In genomic region chr10:68495246-68495645, GRCm38 (mm10) we compare ENCODE assay signal across 26 mouse cellular contexts. TPM values are rescaled to one million over a fixed set of nuclear protein-coding genes. Genes with fewer than 3 reads are reported as not detected.
DNase-seq lines count a peak whose midpoint lies in the region; ATAC-seq and TF ChIP-seq lines count a peak whose summit lies in the region.
"Had no signal": no experiment of that assay in that cellular context is flagged by ENCODE, and none has a peak within 500 bp of the region (broad histone marks: within the 10 kb centered on the region; RNA-seq: fewer than 3 reads in every experiment).

No protein-coding gene starts in this region.

- TF ChIP-seq CTCF in kidney, adult 2 months (conservative IDR thresholded peaks at IDR 0.05; ENCODE audit: insufficient read depth, insufficient read length, low read depth, low read length): no peak

- no peak overlapping the region for H3K4me3 ChIP-seq in intestine, embryonic 14.5 days (ENCODE audit: low read depth, low read length)
- no peak overlapping the region for H3K4me3 ChIP-seq in intestine, embryonic 16.5 days (ENCODE audit: low read length)
- H3K4me3 ChIP-seq in kidney, adult 2 months (ENCODE audit: insufficient read depth, low read depth, low read length): no peak overlapping the region
- H3K4me3 ChIP-seq in kidney, embryonic 15.5 days (replicated peaks): no peak overlapping the region
- H3K4me3 ChIP-seq: embryonic facial prominence, embryonic 10.5 days; embryonic facial prominence, embryonic 12.5 days; forebrain, embryonic 13.5 days had no signal

- no peaks in the 10 kb centered on the region for H3K9me3 ChIP-seq in intestine, embryonic 14.5 days (ENCODE audit: control insufficient read depth, low read length)
- no peaks in the 10 kb centered on the region for H3K9me3 ChIP-seq in intestine, embryonic 16.5 days (ENCODE audit: control insufficient read depth, low read length)
- H3K9me3 ChIP-seq in kidney, embryonic 15.5 days (replicated peaks): no peaks in the 10 kb centered on the region
- H3K9me3 ChIP-seq: embryonic facial prominence, embryonic 10.5 days; embryonic facial prominence, embryonic 12.5 days; forebrain, embryonic 13.5 days had no signal

- no peak overlapping the region for H3K4me2 ChIP-seq in intestine, embryonic 14.5 days (ENCODE audit: low read length)
- no peak overlapping the region for H3K4me2 ChIP-seq in intestine, embryonic 16.5 days (ENCODE audit: low read depth, low read length)
- no peak overlapping the region for H3K4me2 ChIP-seq in kidney, embryonic 15.5 days
- H3K4me2 ChIP-seq: embryonic facial prominence, embryonic 12.5 days; forebrain, embryonic 13.5 days had no signal

- peaks cover 5% of the 10 kb centered on the region; the same call in 1 of the 2 replicates for H3K4me1 ChIP-seq in intestine, embryonic 14.5 days (replicated peaks; ENCODE audit: control insufficient read depth, insufficient read depth, low read length)
- 0 out of 2 replicates have a peak, but pooled peaks cover 6% of the 10 kb centered on the region for H3K4me1 ChIP-seq in intestine, embryonic 16.5 days (ENCODE audit: control insufficient read depth, insufficient read depth, low read length)
- H3K4me1 ChIP-seq in kidney, adult 2 months (ENCODE audit: control insufficient read depth, insufficient read depth, low read length): peaks cover 9% of the 10 kb centered on the region; the same call in 1 of the 2 replicates
- H3K4me1 ChIP-seq in kidney, embryonic 15.5 days: peaks cover 9% of the 10 kb centered on the region; the same call in 1 of the 2 replicates
- H3K4me1 ChIP-seq: forebrain, embryonic 13.5 days had no signal

- 96% methylated on average over 2 of the region's 2 CpGs for WGBS in intestine, embryonic 14.5 days
- WGBS in intestine, embryonic 16.5 days: 87% methylated on average over 2 of the region's 2 CpGs
- 57% methylated on average over 2 of the region's 2 CpGs for WGBS in kidney, adult 2 months
- WGBS in kidney, embryonic 15.5 days: 71% methylated on average over 2 of the region's 2 CpGs

- no peaks in the 10 kb centered on the region for H3K36me3 ChIP-seq in intestine, embryonic 14.5 days (ENCODE audit: control insufficient read depth, insufficient read depth, low read length)
- H3K36me3 ChIP-seq in intestine, embryonic 16.5 days (ENCODE audit: control insufficient read depth, insufficient read depth, low read length): no peaks in the 10 kb centered on the region
- H3K36me3 ChIP-seq in kidney, adult 2 months (ENCODE audit: control insufficient read depth, insufficient read depth, low read length): no peaks in the 10 kb centered on the region
- H3K36me3 ChIP-seq in kidney, embryonic 15.5 days: no peaks in the 10 kb centered on the region
- H3K36me3 ChIP-seq: embryonic facial prominence, embryonic 10.5 days; embryonic facial prominence, embryonic 12.5 days; G1E had no signal

- no peak for TF ChIP-seq POLR2A in kidney, adult 2 months (IDR thresholded peaks at IDR 0.05; ENCODE audit: low read depth, low read length)

- H3K27ac ChIP-seq in intestine, embryonic 14.5 days (ENCODE audit: low read depth): no peak overlapping the region
- H3K27ac ChIP-seq in intestine, embryonic 16.5 days (ENCODE audit: low read length): no peak overlapping the region
- no peak overlapping the region for H3K27ac ChIP-seq in kidney, adult 2 months (ENCODE audit: insufficient read depth, low read depth, low read length)
- no peak overlapping the region for H3K27ac ChIP-seq in kidney, embryonic 15.5 days
- H3K27ac ChIP-seq: embryonic facial prominence, embryonic 10.5 days; embryonic facial prominence, embryonic 12.5 days; forebrain, embryonic 13.5 days had no signal

- ATAC-seq in intestine, embryonic 14.5 days (replicated peaks; ENCODE audit: low FRiP score, low TSS enrichment, low read depth): no peak
- no peak for ATAC-seq in intestine, embryonic 16.5 days
- no peak for ATAC-seq in kidney, embryonic 15.5 days (replicated peaks; ENCODE audit: low FRiP score)
- ATAC-seq: activated CD4-positive, CD25-positive, alpha-beta regulatory T cell, adult 4 months; CD4-positive, CD25-positive, alpha-beta regulatory T cell, adult 4 months; forebrain, embryonic 13.5 days; Patski had no signal

- peak; percentile 43 for DNase-seq in intestine, embryonic 14.5 days (ENCODE audit: low spot score)
- peak; percentile 78 for DNase-seq in kidney, adult 2 months
- no peak for DNase-seq in kidney, postnatal 4 days
- DNase-seq in kidney, adult 9 months: peak; percentile 64
- peak; percentile 36 to 67 for DNase-seq in kidney, postnatal 25 days
- DNase-seq in kidney, postnatal 10 days: no peak
- DNase-seq: adrenal gland, adult 8-10 months; adrenal gland, postnatal 14 days; adrenal gland, postnatal 36 days; B cell, adult 2 months; cerebellum, adult 11-12 months; cerebellum, adult 2 months; cerebellum, adult 9-10 months; cerebellum, postnatal 10 days; cerebellum, postnatal 25 days had no signal

- no peak overlapping the region for H3K9ac ChIP-seq in intestine, embryonic 14.5 days (ENCODE audit: low read length)
- no peak overlapping the region for H3K9ac ChIP-seq in intestine, embryonic 16.5 days (ENCODE audit: low read depth, low read length)
- no peak overlapping the region for H3K9ac ChIP-seq in kidney, embryonic 15.5 days
- H3K9ac ChIP-seq: embryonic facial prominence, embryonic 12.5 days; forebrain, embryonic 13.5 days had no signal

- H3K27me3 ChIP-seq in intestine, embryonic 14.5 days (replicated peaks; ENCODE audit: control insufficient read depth, insufficient read depth, low read length): no peaks in the 10 kb centered on the region
- H3K27me3 ChIP-seq in intestine, embryonic 16.5 days (replicated peaks; ENCODE audit: control insufficient read depth, insufficient read depth, low read length): no peaks in the 10 kb centered on the region
- H3K27me3 ChIP-seq in kidney, adult 2 months (replicated peaks; ENCODE audit: control insufficient read depth, insufficient read depth, low read length): no peaks in the 10 kb centered on the region
- H3K27me3 ChIP-seq in kidney, embryonic 15.5 days: no peaks in the 10 kb centered on the region
- H3K27me3 ChIP-seq: CH12.LX; embryonic facial prominence, embryonic 12.5 days; forebrain, embryonic 13.5 days; Patski had no signal

RNA-seq across cellular contexts. Expression of gene Cabcoco1, which starts 46.5 kb away (rescaled TPM):
- polyA plus RNA-seq in intestine, embryonic 14.5 days (2014; fragmentation: Nextera tagmentation; extraction: Ambion mirVana): 4.5 and 7.2 TPM in 2 replicates
- polyA plus RNA-seq in intestine, embryonic 16.5 days (2015; fragmentation: Nextera tagmentation; extraction: Ambion mirVana): 8.4 and 9.0 TPM in 2 replicates
- polyA plus RNA-seq in kidney, adult 2 months (2012; rRNA removed): 10.0 and 12.3 TPM in 2 replicates
- 6.4 and 7.1 TPM in 2 replicates for polyA plus RNA-seq in kidney, embryonic 15.5 days (2015; fragmentation: Nextera tagmentation; extraction: Ambion mirVana)
- polyA plus RNA-seq: forebrain, embryonic 11.5 days; G1E; Patski had no signal

Comparison
In these comparisons a context has a peak if more than half of its experiments do, and no peak if none do; other contexts are left out.
1. DNase-seq: peak in intestine, embryonic 14.5 days (single experiment), kidney, adult 2 months (single experiment), kidney, adult 9 months (single experiment) and kidney, postnatal 25 days (2 of 2); none in kidney, postnatal 4 days (0 of 2) and kidney, postnatal 10 days (single experiment).